Mouse (Mus musculus): ENCODE data around the gene Ptar1.

GRCm38 (mm10) chr19:23668142-23668655 lies 19.0 kb upstream of the Ptar1 start:
- no peak for TF ChIP-seq CTCF (conservative IDR thresholded peaks at IDR 0.05; ENCODE audit: low read length)
- TF ChIP-seq NANOG (IDR thresholded peaks at IDR 0.05; ENCODE audit: borderline replicate concordance, low read length): no peak
- no peak for TF ChIP-seq POU5F1 (IDR thresholded peaks at IDR 0.05; ENCODE audit: borderline replicate concordance, low read length)
